Mouse (Mus musculus) stomach, postnatal 0 days (tissue): Measurements from ENCODE around the gene Mapk11. TPM values are rescaled to one million over a fixed set of nuclear protein-coding genes. Genes with fewer than 3 reads are reported as not detected.

Experiments
- ATAC-seq: fragments of 200-750 bp; cut with Nextera tagmentation; 2 replicates; pipeline ENCODE4 v1.8.0; 2017; ENCODE audit not compliant: low FRiP score, low TSS enrichment
- DNase-seq: peaks from one replicate; pipeline ENCODE4 v3.0.0-alpha.2; 2016; ENCODE audit warnings: low spot score
- H3K27ac ChIP-seq: fragments of 300-500 bp; sonication (generic); replicated peaks from 2 replicates; pipeline ENCODE4 v1.5.1; 2014; ENCODE audit warnings: mild to moderate bottlenecking, control low read depth
- H3K27me3 ChIP-seq: fragments of 300-500 bp; sonication (generic); 2 replicates; pipeline ENCODE4 v1.6.1; 2014; ENCODE audit warnings: low read length; ENCODE audit not compliant: control insufficient read depth, insufficient read depth
- H3K36me3 ChIP-seq: fragments of 300-500 bp; sonication (generic); 2 replicates; pipeline ENCODE4 v1.6.1; 2014; ENCODE audit warnings: low read length, mixed read lengths; ENCODE audit not compliant: control insufficient read depth, insufficient read depth
- H3K4me1 ChIP-seq: fragments of 300-500 bp; sonication (generic); replicated peaks from 2 replicates; pipeline ENCODE4 v1.6.1; 2014; ENCODE audit warnings: antibody characterized with exemption; ENCODE audit not compliant: control insufficient read depth, insufficient read depth
- H3K4me2 ChIP-seq: fragments of 300-500 bp; sonication (generic); replicated peaks from 2 replicates; pipeline ENCODE4 v1.6.1; 2014; ENCODE audit warnings: low read depth, mild to moderate bottlenecking, control low read depth, moderate library complexity
- H3K4me3 ChIP-seq: fragments of 300-500 bp; sonication (generic); 2 replicates; pipeline ENCODE4 v1.5.1; 2014; ENCODE audit warnings: low read depth, low read length, control low read depth
- H3K9ac ChIP-seq: fragments of 300-500 bp; sonication (generic); 2 replicates; pipeline ENCODE4 v1.6.1; 2014; ENCODE audit warnings: mild to moderate bottlenecking, low read length, control low read depth, mixed read lengths
- H3K9me3 ChIP-seq: fragments of 300-500 bp; sonication (generic); 2 replicates; pipeline ENCODE4 v1.6.1; 2016; ENCODE audit warnings: low read length; ENCODE audit not compliant: control insufficient read depth
- CTCF ChIP-seq: IDR thresholded peaks from 2 replicates; pipeline ENCODE4 v1.5.1; 2016; ENCODE audit warnings: antibody characterized with exemption, low read depth, mild to moderate bottlenecking, moderate library complexity
- EP300 ChIP-seq: optimal IDR thresholded peaks from 2 replicates; pipeline ENCODE3; 2016; ENCODE audit warnings: antibody characterized with exemption
- WGBS: fragments of 180-500 bp; shearing (Covaris S2); extraction: QIAGEN DNeasy Blood & Tissue Kit; methylation state at CpG from one replicate; pipeline ENCODE4 v1.1.7; 2014; 5-methylcytosine and 5-hydroxymethylcytosine counted together
- polyA plus RNA-seq: library from polyadenylated mRNA; unstranded; fragments of >200 nt; fragmentation: Nextera tagmentation; extraction: Ambion mirVana; gene quantifications from 2 replicates; pipeline ENCODE4 v1.2.1, GENCODE M21; 2015

The Mapk11 gene
- polyA plus RNA-seq, 1 experiment from 2014 or later: 2.1 TPM

GRCm38 (mm10) chr15:89150041-89150390, 588 bp upstream of the Mapk11 start:
- H3K9ac ChIP-seq: no peak overlapping the region
- no peak overlapping the region for H3K27ac ChIP-seq
- WGBS: 5% methylated on average over 13 of the region's 13 CpGs
- no peaks in the 10 kb centered on the region for H3K36me3 ChIP-seq
- ATAC-seq (no peak), DNase-seq (peak; percentile 67)
- no peaks in the 10 kb centered on the region for H3K9me3 ChIP-seq
- H3K4me2 ChIP-seq: peak overlapping the region; percentile 96
- TF ChIP-seq CTCF (no peak; the same call in 1 of the 2 replicates), EP300 (no peak)
- H3K27me3 ChIP-seq: no peaks in the 10 kb centered on the region; the same call in 1 of the 2 replicates
- H3K4me1 ChIP-seq: peaks cover 5% of the 10 kb centered on the region
- peak overlapping the region; percentile 62 for H3K4me3 ChIP-seq

GRCm38 (mm10) chr15:89148496-89149270, 745 bp downstream of the Mapk11 start:
- no peak overlapping the region for H3K27ac ChIP-seq
- ATAC-seq (no peak), DNase-seq (no peak)
- peak overlapping the region; percentile 55; the same call in 1 of the 2 replicates for H3K9ac ChIP-seq
- peak overlapping the region; percentile 62 for H3K4me3 ChIP-seq
- peaks cover 5% of the 10 kb centered on the region for H3K4me1 ChIP-seq
- WGBS: 6% methylated on average over 25 of the region's 25 CpGs
- H3K4me2 ChIP-seq: peak overlapping the region; percentile 96
- H3K27me3 ChIP-seq: no peaks in the 10 kb centered on the region; the same call in 1 of the 2 replicates
- TF ChIP-seq EP300 (no peak), CTCF (no peak)
- no peaks in the 10 kb centered on the region for H3K9me3 ChIP-seq
- H3K36me3 ChIP-seq: no peaks in the 10 kb centered on the region

DNA sequence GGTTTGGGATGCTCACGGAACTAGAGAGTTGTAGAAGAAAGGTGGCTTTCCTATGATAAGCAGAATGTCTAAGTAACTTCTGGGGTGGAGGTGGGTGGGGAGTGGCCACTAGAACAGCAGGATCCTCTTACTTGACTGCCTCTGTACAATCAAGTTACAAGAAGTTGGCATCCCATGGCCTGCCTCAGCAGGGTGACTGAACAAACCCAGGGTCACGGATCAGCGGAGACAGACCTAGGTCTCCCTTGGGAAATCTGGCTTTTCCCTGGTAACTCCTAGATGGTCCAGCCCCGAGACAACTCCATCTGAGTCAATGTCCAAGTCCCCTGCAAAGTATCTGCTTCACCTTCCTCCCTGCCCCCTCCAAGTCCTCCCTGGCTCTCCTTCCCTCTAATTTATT, 1.5 kb downstream of the Mapk11 start:
- no peaks in the 10 kb centered on the region for H3K36me3 ChIP-seq
- DNase-seq: no peak
- TF ChIP-seq CTCF (no peak), EP300 (no peak)
- H3K4me1 ChIP-seq: peaks cover 5% of the 10 kb centered on the region
- ATAC-seq: no peak
- no peak overlapping the region for H3K9ac ChIP-seq
- no peak overlapping the region for H3K4me2 ChIP-seq
- H3K27ac ChIP-seq: no peak overlapping the region
- no peaks in the 10 kb centered on the region for H3K9me3 ChIP-seq
- WGBS: 66% methylated on average over 4 of the region's 4 CpGs
- no peaks in the 10 kb centered on the region; the same call in 1 of the 2 replicates for H3K27me3 ChIP-seq
- H3K4me3 ChIP-seq: no peak overlapping the region

DNA sequence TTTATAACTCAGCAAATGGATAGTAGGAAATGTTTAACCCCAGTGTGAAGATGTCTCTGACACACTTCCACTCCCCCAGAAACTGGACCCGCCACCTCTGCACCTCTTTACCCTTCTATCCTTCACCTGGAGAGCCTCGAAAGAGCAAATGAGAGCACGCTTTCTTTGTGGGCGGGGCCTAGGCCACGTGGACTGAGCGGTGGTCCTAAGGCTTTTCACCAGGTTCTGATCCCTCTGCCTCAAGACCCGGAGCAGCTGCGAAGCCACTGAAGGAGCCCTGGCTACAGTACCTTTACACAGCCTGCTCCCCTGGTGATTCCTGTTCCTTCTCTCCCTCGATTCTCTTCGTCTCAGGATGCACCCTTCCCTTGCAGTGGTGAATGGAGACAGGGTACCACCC, 2.0 kb downstream of the Mapk11 start:
- DNase-seq (no peak), ATAC-seq (no peak)
- Histone ChIP-seq H3K4me1 (peaks cover 5% of the 10 kb centered on the region), H3K9ac (no peak overlapping the region), H3K27me3 (no peaks in the 10 kb centered on the region; the same call in 1 of the 2 replicates), H3K27ac (no peak overlapping the region), H3K4me3 (no peak overlapping the region), H3K9me3 (no peaks in the 10 kb centered on the region), H3K36me3 (no peaks in the 10 kb centered on the region), H3K4me2 (no peak overlapping the region)
- 21% methylated on average over 10 of the region's 10 CpGs for WGBS
- TF ChIP-seq EP300: no peak
- TF ChIP-seq CTCF: no peak

GRCm38 (mm10) chr15:89147024-89147423, 2.4 kb downstream of the Mapk11 start:
- TF ChIP-seq CTCF: no peak
- no peak for TF ChIP-seq EP300
- Histone ChIP-seq H3K4me3 (peak overlapping the region; percentile 8; the same call in 1 of the 2 replicates), H3K9me3 (no peaks in the 10 kb centered on the region), H3K4me1 (peaks cover 5% of the 10 kb centered on the region), H3K9ac (peak overlapping the region; percentile 23; the same call in 1 of the 2 replicates), H3K36me3 (no peaks in the 10 kb centered on the region), H3K4me2 (peak overlapping the region; percentile 50), H3K27me3 (no peaks in the 10 kb centered on the region; the same call in 1 of the 2 replicates), H3K27ac (no peak overlapping the region)
- 11% methylated on average over 16 of the region's 16 CpGs for WGBS
- ATAC-seq: no peak
- DNase-seq: peak; percentile 45

GRCm38 (mm10) chr15:89146537-89146936, 2.9 kb downstream of the Mapk11 start:
- H3K4me1 ChIP-seq: peaks cover 5% of the 10 kb centered on the region
- H3K4me2 ChIP-seq: peak overlapping the region; percentile 50
- H3K27ac ChIP-seq: no peak overlapping the region
- peak; percentile 64 for DNase-seq
- peak overlapping the region; percentile 23; the same call in 1 of the 2 replicates for H3K9ac ChIP-seq
- H3K36me3 ChIP-seq: no peaks in the 10 kb centered on the region
- 4% methylated on average over 27 of the region's 27 CpGs for WGBS
- ATAC-seq: peak; percentile 25; the same call in 1 of the 2 replicates
- TF ChIP-seq EP300 (no peak), CTCF (no peak)
- H3K9me3 ChIP-seq: no peaks in the 10 kb centered on the region
- H3K4me3 ChIP-seq: peak overlapping the region; percentile 8
- no peaks in the 10 kb centered on the region; the same call in 1 of the 2 replicates for H3K27me3 ChIP-seq
